Mouse (Mus musculus) heart, postnatal 0 days (tissue): Measurements from ENCODE around the gene Cd244a.

Source experiments
- CTCF ChIP-seq: IDR thresholded peaks from 2 replicates; pipeline ENCODE4 v1.5.1; 2016; ENCODE audit warnings: antibody characterized with exemption, control low read depth, low read depth
- EP300 ChIP-seq: IDR thresholded peaks from 2 replicates; pipeline ENCODE4 v1.6.1; 2016; ENCODE audit warnings: antibody characterized with exemption, low read depth

GRCm38 (mm10) chr1:171553359-171554341 lies 5.3 kb upstream of the Cd244a start:
- TF ChIP-seq CTCF (no peak), EP300 (no peak)
